Mouse (Mus musculus) myocyte (in vitro differentiated cells): ENCODE results near the gene Prss29. TPM values are rescaled to one million over a fixed set of nuclear protein-coding genes. Genes with fewer than 3 reads are reported as not detected.
A peak's percentile ranks its signal among the peaks of the same experiment; 100 is the strongest.

Experiments
- H3K27me3 ChIP-seq: one replicate; pipeline ENCODE4 v1.6.1; 2011; ENCODE audit not compliant: control insufficient read depth, insufficient read depth, insufficient read length
- H3K36me3 ChIP-seq: one replicate; pipeline ENCODE4 v1.6.1; 2011; ENCODE audit not compliant: control insufficient read depth, insufficient read depth
- H3K4me2 ChIP-seq: one replicate; pipeline ENCODE4 v1.6.1; 2011; ENCODE audit warnings: low read depth, control low read depth
- H3K4me3 ChIP-seq: one replicate; pipeline ENCODE4 v1.5.1; 2011; ENCODE audit warnings: mild to moderate bottlenecking, control low read depth, moderate library complexity
- H3K79me2 ChIP-seq: one replicate; pipeline ENCODE4 v1.6.1; 2011; ENCODE audit not compliant: control insufficient read depth, insufficient read depth
- H3ac ChIP-seq: one replicate; pipeline ENCODE4 v1.6.1; 2011; ENCODE audit not compliant: control insufficient read depth, insufficient read length
- CEBPB ChIP-seq: IDR thresholded peaks from 2 replicates; pipeline ENCODE4 v1.6.1; 2011; ENCODE audit warnings: mild to moderate bottlenecking, moderate library complexity; ENCODE audit not compliant: poor library complexity, insufficient read depth, severe bottlenecking
- E2F4 ChIP-seq: IDR thresholded peaks from one replicate; pipeline ENCODE4 v1.6.1; 2011; ENCODE audit warnings: mild to moderate bottlenecking, control low read depth, moderate library complexity; ENCODE audit not compliant: insufficient read depth
- MAX ChIP-seq: IDR thresholded peaks from one replicate; pipeline ENCODE4 v1.6.1; 2011; ENCODE audit warnings: low read depth, mild to moderate bottlenecking, control low read depth
- MYOD1 ChIP-seq, 3 experiments: IDR thresholded peaks; one replicate each; pipeline ENCODE4 v1.6.1; 2011; ENCODE audit warnings: control low read depth in 2 of 3, low read depth in 2 of 3, mild to moderate bottlenecking in 2 of 3, moderate library complexity in 1 of 3; ENCODE audit not compliant: insufficient read length in 2 of 3, control insufficient read depth in 1 of 3
- MYOG ChIP-seq, 3 experiments: IDR thresholded peaks; one replicate each; pipeline ENCODE4 v1.6.1; 2011; ENCODE audit warnings: control low read depth in 2 of 3, low read depth in 2 of 3, mild to moderate bottlenecking in 2 of 3; ENCODE audit not compliant: insufficient read length in 2 of 3, control insufficient read depth in 1 of 3, insufficient read depth in 1 of 3
- POLR2A ChIP-seq: IDR thresholded peaks from one replicate; pipeline ENCODE4 v1.6.1; 2011; ENCODE audit warnings: low read depth, mild to moderate bottlenecking, control low read depth, moderate library complexity; ENCODE audit not compliant: insufficient read length
- POLR2AphosphoS2 ChIP-seq: IDR thresholded peaks from one replicate; pipeline ENCODE4 v1.6.1; 2011; ENCODE audit warnings: low read depth, control low read depth; ENCODE audit not compliant: insufficient read length
- REST ChIP-seq: IDR thresholded peaks from one replicate; pipeline ENCODE4 v1.6.1; 2011; ENCODE audit warnings: mild to moderate bottlenecking, control low read depth, moderate library complexity; ENCODE audit not compliant: insufficient read depth, insufficient read length
- SRF ChIP-seq: IDR thresholded peaks from one replicate; pipeline ENCODE4 v1.6.1; 2011; ENCODE audit warnings: low read depth; ENCODE audit not compliant: control insufficient read depth, insufficient read length
- TCF12 ChIP-seq: IDR thresholded peaks from one replicate; pipeline ENCODE4 v1.6.1; 2011; ENCODE audit warnings: mild to moderate bottlenecking, control low read depth; ENCODE audit not compliant: poor library complexity, insufficient read depth, severe bottlenecking
- TCF3 ChIP-seq: IDR thresholded peaks from one replicate; pipeline ENCODE4 v1.6.1; 2011; ENCODE audit warnings: low read depth, control low read depth; ENCODE audit not compliant: insufficient read length
- USF1 ChIP-seq: IDR thresholded peaks from one replicate; pipeline ENCODE4 v1.6.1; 2011; ENCODE audit warnings: low read depth, mild to moderate bottlenecking, control low read depth, moderate library complexity
- polyA plus RNA-seq: library from polyadenylated mRNA; unstranded; fragments of >200 nt; fragmentation: generic; extraction: Trizol; gene quantifications from one replicate; pipeline ENCODE4 v1.2.1, GENCODE M21; 2012; ENCODE audit warnings: missing spikeins

Prss29 gene
- polyA plus RNA-seq, 1 experiment = not detected

GRCm38 (mm10) chr17:25273706-25274501 is 44.5 kb upstream of the Prss29 start:
- Histone ChIP-seq H3K36me3 (peaks cover 3% of the 10 kb centered on the region), H3K4me2 (peak overlapping the region; percentile 56), H3K27me3 (peaks cover 4% of the 10 kb centered on the region), H3K79me2 (peaks cover 43% of the 10 kb centered on the region), H3K4me3 (peak overlapping the region; percentile 100), H3ac (peak overlapping the region; percentile 87)
- TF ChIP-seq TCF12 (no peak), USF1 (peak; percentile 48), E2F4 (no peak), SRF (no peak), POLR2A (peak; percentile 43)

- Histone ChIP-seq H3K36me3 (no peaks in the 10 kb centered on the region), H3K79me2 (peaks cover 34% of the 10 kb centered on the region), H3ac (peak within 1 kb of the TSS; percentile 87), H3K4me3 (peak within 1 kb of the TSS; percentile 100), H3K4me2 (peak within 1 kb of the TSS; percentile 56), H3K27me3 (peaks cover 13% of the 10 kb centered on the region)
- TF ChIP-seq TCF3 = no peak
- TF ChIP-seq E2F4 = no peak
- no peak for TF ChIP-seq SRF
- no peak for TF ChIP-seq TCF12
- no peak for TF ChIP-seq POLR2A
- TF ChIP-seq MYOG (IDR thresholded peaks at IDR 0.05; ENCODE audit: control insufficient read depth in 1 of 3, insufficient read depth in 1 of 3, insufficient read length in 2 of 3, low read depth in 2 of 3) = no peak
These were observed 43.7 kb upstream of the Prss29 start, which contains the start of gene Ube2i for GRCm38 (mm10) chr17:25274571-25275346. Gene Ube2i (minus strand): TSS chr17:25274622.

- Histone ChIP-seq H3K4me3 (no peak overlapping the region), H3K36me3 (no peaks in the 10 kb centered on the region), H3ac (no peak overlapping the region), H3K4me2 (no peak overlapping the region), H3K27me3 (peaks cover 13% of the 10 kb centered on the region), H3K79me2 (peaks cover 23% of the 10 kb centered on the region)
- no peak for TF ChIP-seq MYOD1 (IDR thresholded peaks at IDR 0.05; ENCODE audit: control insufficient read depth in 1 of 3, insufficient read length in 2 of 3, low read depth in 2 of 3)
- TF ChIP-seq MAX = no peak
- TF ChIP-seq MYOG (IDR thresholded peaks at IDR 0.05; ENCODE audit: control insufficient read depth in 1 of 3, insufficient read depth in 1 of 3, insufficient read length in 2 of 3, low read depth in 2 of 3) = no peak
- no peak for TF ChIP-seq REST
- TF ChIP-seq POLR2AphosphoS2 = no peak
- no peak for TF ChIP-seq USF1
- no peak for TF ChIP-seq CEBPB
- TF ChIP-seq SRF = no peak
- no peak for TF ChIP-seq TCF12
- no peak for TF ChIP-seq POLR2A
- TF ChIP-seq TCF3 = no peak
- no peak for TF ChIP-seq E2F4
These were observed 42.6 kb upstream of the Prss29 start for GRCm38 (mm10) chr17:25275833-25276232.

- TF ChIP-seq POLR2A (peak; percentile 40), POLR2AphosphoS2 (peak; percentile 32), TCF3 (no peak), MYOG (IDR thresholded peaks at IDR 0.05; ENCODE audit: control insufficient read depth in 1 of 3, insufficient read depth in 1 of 3, insufficient read length in 2 of 3, low read depth in 2 of 3) (no peak)
- Histone ChIP-seq H3ac (no peak overlapping the region), H3K4me3 (no peak overlapping the region), H3K79me2 (no peaks in the 10 kb centered on the region), H3K4me2 (peak overlapping the region; percentile 75), H3K27me3 (peaks cover 13% of the 10 kb centered on the region), H3K36me3 (no peaks in the 10 kb centered on the region)
These were observed 36.3 kb upstream of the Prss29 start for GRCm38 (mm10) chr17:25282133-25282532.

- H3ac ChIP-seq = no peak overlapping the region
- H3K27me3 ChIP-seq = no peaks in the 10 kb centered on the region
- H3K36me3 ChIP-seq = no peaks in the 10 kb centered on the region
- TF ChIP-seq USF1 (no peak), POLR2AphosphoS2 (no peak), MYOD1 (IDR thresholded peaks at IDR 0.05; ENCODE audit: control insufficient read depth in 1 of 3, insufficient read length in 2 of 3, low read depth in 2 of 3) (no peak), TCF3 (no peak), TCF12 (no peak), SRF (no peak), MAX (no peak), MYOG (IDR thresholded peaks at IDR 0.05; ENCODE audit: control insufficient read depth in 1 of 3, insufficient read depth in 1 of 3, insufficient read length in 2 of 3, low read depth in 2 of 3) (no peak), E2F4 (no peak), POLR2A (no peak), REST (no peak)
- H3K4me3 ChIP-seq = no peak overlapping the region
- H3K79me2 ChIP-seq = no peaks in the 10 kb centered on the region
- H3K4me2 ChIP-seq = no peak overlapping the region
These were observed 33.4 kb upstream of the Prss29 start for GRCm38 (mm10) chr17:25285033-25285432.
